Mouse (Mus musculus): ENCODE results near the gene Lpar1. TPM values are rescaled to one million over a fixed set of nuclear protein-coding genes. Genes with fewer than 3 reads are reported as not detected.

Gene Lpar1
- polyA plus RNA-seq, 1 experiment from 2014 or later, result 21.9 TPM

DNA sequence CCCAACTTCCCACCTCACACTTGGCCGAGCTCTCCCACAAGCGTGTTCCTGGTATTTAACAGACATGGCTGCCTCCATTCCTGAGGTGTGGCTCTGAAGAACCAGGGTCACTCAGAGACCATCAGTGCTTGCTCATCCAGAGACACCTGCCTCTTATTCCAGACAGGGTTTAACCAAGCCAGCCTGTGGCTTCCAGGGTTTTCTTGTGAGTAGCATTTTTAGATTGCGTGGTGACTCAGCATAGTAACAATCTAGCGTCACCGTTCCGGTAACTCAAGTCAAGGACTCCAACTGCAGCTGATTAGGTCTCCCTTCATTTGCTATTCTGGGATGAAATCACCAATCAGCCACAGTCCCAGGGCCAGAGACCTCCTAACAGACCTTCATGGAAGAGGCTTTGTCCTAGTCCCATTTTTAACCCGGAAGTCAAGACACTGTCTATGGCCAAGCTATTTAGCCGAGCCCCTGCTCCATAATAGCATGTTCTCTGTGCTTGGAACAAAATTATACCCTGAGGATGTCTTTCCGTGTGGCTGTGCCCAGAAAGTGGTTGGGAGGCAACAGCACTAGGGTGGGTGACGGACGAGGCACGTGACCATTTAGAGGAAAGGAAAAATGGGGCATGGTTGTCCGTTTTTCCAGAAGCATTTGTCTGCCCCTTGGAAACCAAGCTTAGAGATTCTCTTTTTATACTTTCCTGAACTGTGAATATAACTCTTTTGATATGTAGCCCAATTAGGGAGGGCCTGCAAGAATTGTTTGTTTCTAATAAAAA is 89.1 kb downstream of the Lpar1 start:
- H3K4me3 ChIP-seq, result no peak overlapping the region
- 87% methylated on average over 13 of the region's 13 CpGs for WGBS
- H3K4me2 ChIP-seq, result no peak overlapping the region
- no peak overlapping the region for H3K9ac ChIP-seq
- H3K4me1 ChIP-seq (replicated peaks), result no peaks in the 10 kb centered on the region
- no peak for ATAC-seq (ENCODE audit: low read depth)
- no peaks in the 10 kb centered on the region for H3K9me3 ChIP-seq
- no peak overlapping the region for H3K27ac ChIP-seq (replicated peaks)
- H3K27me3 ChIP-seq, result no peaks in the 10 kb centered on the region
- no peaks in the 10 kb centered on the region for H3K36me3 ChIP-seq

- Histone ChIP-seq H3K4me1 (replicated peaks) (no peaks in the 10 kb centered on the region), H3K36me3 (no peaks in the 10 kb centered on the region), H3K4me2 (no peak overlapping the region), H3K9me3 (no peaks in the 10 kb centered on the region), H3K27ac (replicated peaks) (no peak overlapping the region), H3K4me3 (no peak overlapping the region), H3K27me3 (no peaks in the 10 kb centered on the region), H3K9ac (no peak overlapping the region)
- WGBS, result 84% methylated on average over 5 of the region's 5 CpGs
- no peak for ATAC-seq (ENCODE audit: low read depth)
Observed at GRCm38 (mm10) chr4:58462990-58463389, 90.7 kb downstream of the Lpar1 start.

DNA sequence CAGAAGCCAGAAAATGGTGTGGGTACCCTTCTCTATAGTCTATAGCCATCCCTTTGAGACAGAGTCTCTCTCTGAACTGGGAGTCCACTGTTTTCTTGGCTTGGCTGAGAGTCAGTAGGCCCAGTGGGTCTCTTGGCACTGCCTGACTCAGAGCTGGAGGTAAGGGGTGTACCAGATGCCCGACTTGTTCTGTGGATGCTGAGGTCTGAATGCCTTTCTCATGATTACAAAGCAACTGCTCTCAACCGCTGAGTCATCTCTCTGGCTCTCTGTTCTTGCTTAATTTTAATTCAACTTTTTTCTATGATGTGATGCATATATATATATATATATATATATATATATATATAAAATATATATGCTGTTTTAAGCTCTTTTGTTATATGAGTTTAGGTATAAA is 91.1 kb downstream of the Lpar1 start:
- 93% methylated on average over 2 of the region's 2 CpGs for WGBS
- Histone ChIP-seq H3K4me3 (no peak overlapping the region), H3K9ac (no peak overlapping the region), H3K27ac (replicated peaks) (no peak overlapping the region), H3K4me1 (replicated peaks) (no peaks in the 10 kb centered on the region), H3K4me2 (no peak overlapping the region), H3K9me3 (no peaks in the 10 kb centered on the region), H3K36me3 (no peaks in the 10 kb centered on the region), H3K27me3 (no peaks in the 10 kb centered on the region)
- no peak for ATAC-seq (ENCODE audit: low read depth)

GRCm38 (mm10) chr4:58453334-58453733 is 100.4 kb downstream of the Lpar1 start:
- H3K4me1 ChIP-seq (replicated peaks), result no peaks in the 10 kb centered on the region
- no peak overlapping the region for H3K4me3 ChIP-seq
- no peak overlapping the region for H3K4me2 ChIP-seq
- ATAC-seq (ENCODE audit: low read depth), result no peak
- H3K27ac ChIP-seq (replicated peaks), result no peak overlapping the region
- H3K9ac ChIP-seq, result no peak overlapping the region
- H3K27me3 ChIP-seq, result no peaks in the 10 kb centered on the region
- 0 out of 2 replicates have a peak, but pooled peaks cover 3% of the 10 kb centered on the region for H3K9me3 ChIP-seq
- H3K36me3 ChIP-seq, result no peaks in the 10 kb centered on the region
- WGBS, result 84% methylated on average over 4 of the region's 4 CpGs

DNA sequence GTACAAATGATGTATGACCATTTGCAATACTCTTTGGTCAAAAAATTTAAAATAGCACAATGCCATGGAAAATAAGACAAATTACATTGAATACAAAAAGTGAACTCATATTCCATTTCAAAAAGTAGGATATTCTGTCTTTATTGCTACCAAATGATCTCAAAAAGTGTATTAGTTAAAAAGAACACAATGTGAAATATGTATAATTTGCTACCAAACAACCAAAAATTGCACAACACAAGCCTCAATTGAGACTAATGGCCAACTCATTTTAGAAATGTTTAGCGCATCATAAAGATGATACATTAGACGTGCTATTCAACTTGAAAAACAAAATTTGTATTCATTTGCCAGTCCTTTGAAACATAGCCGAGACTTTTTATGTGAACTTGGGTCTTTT is 104.9 kb downstream of the Lpar1 start:
- H3K27ac ChIP-seq (replicated peaks), result no peak overlapping the region
- no peaks in the 10 kb centered on the region for H3K36me3 ChIP-seq
- no peaks in the 10 kb centered on the region for H3K4me1 ChIP-seq (replicated peaks)
- H3K4me2 ChIP-seq, result no peak overlapping the region
- H3K4me3 ChIP-seq, result no peak overlapping the region
- no peak for ATAC-seq (ENCODE audit: low read depth)
- 94% methylated on average over 3 of the region's 3 CpGs for WGBS
- no peaks in the 10 kb centered on the region for H3K9me3 ChIP-seq
- no peak overlapping the region for H3K9ac ChIP-seq
- H3K27me3 ChIP-seq, result no peaks in the 10 kb centered on the region

GRCm38 (mm10) chr4:58447841-58448240 is 105.9 kb downstream of the Lpar1 start:
- Histone ChIP-seq H3K4me3 (no peak overlapping the region), H3K27me3 (no peaks in the 10 kb centered on the region), H3K36me3 (no peaks in the 10 kb centered on the region), H3K4me2 (no peak overlapping the region), H3K27ac (replicated peaks) (no peak overlapping the region), H3K9me3 (no peaks in the 10 kb centered on the region), H3K4me1 (replicated peaks) (no peaks in the 10 kb centered on the region), H3K9ac (no peak overlapping the region)
- WGBS, result 87% methylated on average over 7 of the region's 7 CpGs
- no peak for ATAC-seq (ENCODE audit: low read depth)

- Histone ChIP-seq H3K4me2 (no peak overlapping the region), H3K9me3 (no peaks in the 10 kb centered on the region), H3K4me1 (replicated peaks) (no peaks in the 10 kb centered on the region), H3K4me3 (no peak overlapping the region), H3K27ac (replicated peaks) (no peak overlapping the region), H3K36me3 (no peaks in the 10 kb centered on the region), H3K27me3 (no peaks in the 10 kb centered on the region), H3K9ac (no peak overlapping the region)
- WGBS, result 80% methylated on average over 6 of the region's 6 CpGs
- no peak for ATAC-seq (ENCODE audit: low read depth)
Observed at GRCm38 (mm10) chr4:58445846-58446245, 107.9 kb downstream of the Lpar1 start.

GRCm38 (mm10) chr4:58442338-58442737 is 111.4 kb downstream of the Lpar1 start:
- no peak overlapping the region for H3K9ac ChIP-seq
- no peak overlapping the region for H3K4me3 ChIP-seq
- H3K27ac ChIP-seq (replicated peaks), result no peak overlapping the region
- H3K9me3 ChIP-seq, result no peaks in the 10 kb centered on the region
- no peaks in the 10 kb centered on the region for H3K36me3 ChIP-seq
- WGBS, result 54% methylated on average over 5 of the region's 5 CpGs
- H3K4me1 ChIP-seq (replicated peaks), result peaks cover 11% of the 10 kb centered on the region; the same call in 1 of the 2 replicates
- no peak for ATAC-seq (ENCODE audit: low read depth)
- no peaks in the 10 kb centered on the region for H3K27me3 ChIP-seq
- H3K4me2 ChIP-seq, result no peak overlapping the region

DNA sequence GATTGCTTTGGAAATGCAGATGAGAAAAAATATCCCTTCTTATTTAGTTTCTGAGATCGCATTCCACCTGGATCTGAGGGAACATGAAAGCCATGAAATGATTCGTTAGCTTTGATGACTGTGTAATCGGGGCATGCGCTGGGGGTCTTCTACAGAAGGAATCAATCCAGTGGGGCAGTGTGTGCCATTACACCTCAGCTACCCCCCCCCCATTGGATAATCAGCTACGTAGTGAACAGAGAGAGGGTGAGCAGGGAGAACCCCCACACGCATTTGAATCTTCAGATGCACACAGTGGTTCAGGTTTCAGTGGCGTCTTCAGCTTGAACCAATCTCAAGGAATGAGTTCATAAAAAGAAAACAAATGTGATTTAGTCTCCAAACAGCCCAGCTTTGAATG is 115.0 kb downstream of the Lpar1 start:
- Histone ChIP-seq H3K4me1 (replicated peaks) (peaks cover 11% of the 10 kb centered on the region; the same call in 1 of the 2 replicates), H3K4me2 (no peak overlapping the region), H3K9me3 (no peaks in the 10 kb centered on the region), H3K9ac (no peak overlapping the region), H3K36me3 (no peaks in the 10 kb centered on the region), H3K27me3 (no peaks in the 10 kb centered on the region), H3K27ac (replicated peaks) (no peak overlapping the region), H3K4me3 (no peak overlapping the region)
- no peak for ATAC-seq (ENCODE audit: low read depth)
- 71% methylated on average over 7 of the region's 7 CpGs for WGBS

DNA sequence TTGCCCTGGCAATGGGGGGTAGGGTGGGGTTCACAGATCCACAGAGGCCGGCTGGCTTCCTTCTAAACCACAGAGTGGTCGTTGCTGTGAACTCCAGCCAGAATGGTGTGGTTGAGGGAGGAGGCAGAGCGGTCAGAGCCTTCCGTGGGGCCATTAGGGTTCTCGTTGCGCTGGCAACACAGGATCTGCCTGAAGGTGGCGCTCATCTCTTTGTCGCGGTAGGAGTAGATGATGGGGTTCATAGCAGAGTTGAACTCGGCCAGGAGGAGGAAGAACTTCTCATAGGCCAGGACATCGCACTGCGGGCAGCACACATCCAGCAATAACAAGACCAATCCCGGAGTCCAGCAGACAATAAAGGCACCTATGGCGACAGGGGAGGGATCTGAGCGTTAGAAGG is 116.4 kb downstream of the Lpar1 start:
- Histone ChIP-seq H3K4me1 (replicated peaks) (peaks cover 11% of the 10 kb centered on the region; the same call in 1 of the 2 replicates), H3K4me2 (no peak overlapping the region), H3K4me3 (no peak overlapping the region), H3K36me3 (no peaks in the 10 kb centered on the region), H3K27me3 (no peaks in the 10 kb centered on the region), H3K9me3 (no peaks in the 10 kb centered on the region), H3K27ac (replicated peaks) (no peak overlapping the region), H3K9ac (no peak overlapping the region)
- no peak for ATAC-seq (ENCODE audit: low read depth)
- WGBS, result 84% methylated on average over 15 of the region's 15 CpGs

DNA sequence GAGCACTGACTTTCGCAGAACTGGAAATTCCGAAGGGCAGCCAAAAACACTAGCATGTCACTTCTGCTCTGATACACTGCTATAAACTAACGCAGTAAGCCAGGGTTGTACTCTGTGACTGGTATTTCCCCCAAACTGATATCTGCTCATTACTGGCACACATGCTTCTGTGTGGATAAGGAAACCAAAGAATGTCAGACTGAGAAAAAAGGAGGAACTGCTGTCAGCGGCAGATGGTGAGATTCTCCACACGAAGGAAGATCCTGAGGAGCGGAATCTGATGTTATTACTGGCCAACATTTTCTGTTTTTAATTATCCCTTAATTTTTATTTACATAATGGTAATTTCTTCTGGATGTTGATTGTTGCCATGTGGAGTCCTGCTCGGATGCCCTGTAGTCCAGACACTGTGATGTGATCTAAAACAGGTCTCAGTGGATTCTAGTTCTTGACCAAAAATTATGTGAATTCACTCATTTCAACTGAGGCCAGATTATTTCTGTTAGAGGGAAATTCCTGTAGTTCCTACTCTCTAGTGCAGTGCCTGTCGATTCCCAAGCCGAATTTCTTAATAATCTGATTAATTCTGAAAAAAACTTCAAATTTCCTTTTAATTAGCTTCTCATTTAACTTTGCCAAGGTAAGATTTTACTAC is 130.3 kb downstream of the Lpar1 start:
- H3K27ac ChIP-seq (replicated peaks), result no peak overlapping the region
- H3K27me3 ChIP-seq, result no peaks in the 10 kb centered on the region
- H3K4me3 ChIP-seq, result no peak overlapping the region
- no peaks in the 10 kb centered on the region for H3K9me3 ChIP-seq
- no peak for ATAC-seq (ENCODE audit: low read depth)
- H3K9ac ChIP-seq, result no peak overlapping the region
- no peaks in the 10 kb centered on the region for H3K36me3 ChIP-seq
- no peaks in the 10 kb centered on the region for H3K4me1 ChIP-seq (replicated peaks)
- H3K4me2 ChIP-seq, result no peak overlapping the region
- 88% methylated on average over 9 of the region's 9 CpGs for WGBS

- no peak overlapping the region for H3K27ac ChIP-seq (replicated peaks)
- no peak overlapping the region for H3K4me3 ChIP-seq
- no peaks in the 10 kb centered on the region for H3K27me3 ChIP-seq
- H3K4me2 ChIP-seq, result no peak overlapping the region
- H3K9ac ChIP-seq, result no peak overlapping the region
- WGBS, result 49% methylated on average over 5 of the region's 5 CpGs
- no peak for ATAC-seq (ENCODE audit: low read depth)
- H3K36me3 ChIP-seq, result no peaks in the 10 kb centered on the region
- H3K4me1 ChIP-seq (replicated peaks), result no peaks in the 10 kb centered on the region
- no peaks in the 10 kb centered on the region for H3K9me3 ChIP-seq
Observed at GRCm38 (mm10) chr4:58419225-58419624, 134.5 kb downstream of the Lpar1 start.

Measured in neural tube, embryonic 13.5 days (tissue).